Mouse (Mus musculus) gastrocnemius, postnatal 14 days (tissue): Measurements from ENCODE around the gene Oxsr1. TPM values are rescaled to one million over a fixed set of nuclear protein-coding genes. Genes with fewer than 3 reads are reported as not detected.

ENCODE experiments used
- DNase-seq: peaks from one replicate; pipeline ENCODE4 v3.0.0; 2021; ENCODE audit warnings: mixed read lengths
- intact Hi-C: fragments of 180-260 bp; cut with DNase I; formaldehyde crosslinking; loops from one replicate; pipeline ENCODE4 v1.15.1; 2025; ENCODE audit warnings: low total_unique reads
- total RNA-seq, 2 experiments: library from RNA; stranded (reverse); gene quantifications; 2 replicates each; pipeline ENCODE4 v1.2.3; 2021

Gene Oxsr1
- total RNA-seq, 2 experiments from 2014 or later: 31.1 to 34.4 TPM

DNA sequence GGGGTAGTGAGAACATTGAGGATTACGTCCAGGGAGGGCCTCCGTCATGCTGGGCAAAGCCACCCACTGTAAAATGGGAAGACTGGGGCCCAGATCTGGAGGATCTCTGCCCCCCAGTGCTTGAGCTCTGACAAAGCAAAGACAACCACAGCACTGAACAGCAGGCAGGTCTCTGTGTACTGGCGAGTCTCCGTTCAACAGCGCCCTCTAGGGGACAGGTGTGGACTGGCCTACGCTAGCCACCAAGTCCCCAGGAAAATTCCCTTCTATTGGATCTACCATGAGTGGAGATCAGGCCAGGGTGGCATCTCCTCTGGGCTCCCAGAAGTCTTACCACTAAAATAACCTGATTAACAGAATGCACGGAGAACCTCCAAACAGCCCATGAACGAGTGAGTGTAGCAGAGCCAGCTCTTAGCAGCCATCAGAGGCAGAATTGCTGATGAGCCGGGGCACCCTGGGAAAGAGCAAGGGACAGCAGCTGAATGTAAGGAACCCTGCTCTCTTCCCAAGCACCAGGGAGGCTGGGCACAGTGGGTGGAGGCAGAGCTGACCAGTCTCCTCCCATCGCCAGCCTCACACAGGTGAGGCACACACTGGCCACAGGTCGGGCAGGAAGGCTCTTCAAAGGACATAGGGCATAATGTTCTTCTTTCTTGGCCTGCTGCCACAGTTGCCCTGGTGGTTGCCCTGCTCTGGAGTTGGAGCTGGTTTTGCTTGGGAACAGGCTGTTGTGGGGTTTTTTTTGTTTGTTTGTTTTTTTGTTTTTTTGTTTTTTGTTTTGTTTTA, 129.8 kb downstream of the Oxsr1 start:
- DNase-seq: no peak
- intact Hi-C loops: loop anchor here (10.0 kb wide), 1 partner anchor 88 kb away; the partner anchor contains the start of gene Dlec1

Other genes starting within 250 kb of the Oxsr1 start
- 10 to 100 TPM; 11.6 to 11.7 TPM for gene Plcd1, start 228.9 kb downstream of the Oxsr1 start, total RNA-seq
- gene Dlec1, start 219.9 kb downstream of the Oxsr1 start, total RNA-seq: under 1 TPM in 1 of 2 experiments, not detected in 1; 0.12 TPM
- 1 to 10 TPM; 1.1 to 1.3 TPM for gene Acaa1b, start 165.3 kb downstream of the Oxsr1 start, total RNA-seq
- gene Gm47289, start 163.3 kb downstream of the Oxsr1 start, total RNA-seq: not detected
- not detected for gene Slc22a13, start 113.3 kb downstream of the Oxsr1 start, total RNA-seq
- 10 to 100 TPM; 41.3 to 44.3 TPM for gene Acaa1a, start 17.2 kb upstream of the Oxsr1 start, total RNA-seq
- 1 to 10 TPM; 7.0 to 7.5 TPM for gene Myd88, start 19.0 kb upstream of the Oxsr1 start, total RNA-seq
- gene Xylb, start 35.0 kb upstream of the Oxsr1 start, total RNA-seq: under 1 TPM; 0.27 to 0.35 TPM
- gene Slc22a14, start 43.1 kb upstream of the Oxsr1 start, total RNA-seq: not detected
- 1 to 10 TPM; 6.5 to 7.3 TPM for gene Acvr2b, start 79.7 kb upstream of the Oxsr1 start, total RNA-seq
- 1 to 10 TPM; 1.4 to 1.9 TPM for gene Exog, start 122.5 kb upstream of the Oxsr1 start, total RNA-seq